Mouse (Mus musculus) thymus, adult 18-20 months (tissue): ENCODE data around the gene Cox17.

Experiments used
- DNase-seq, 2 experiments: peaks; one replicate each; pipeline ENCODE4 v3.0.0; 2022; ENCODE audit warnings: mixed read lengths in 2 of 2

Cox17 gene

GRCm38 (mm10) chr16:38350361-38350855, 3.6 kb downstream of the Cox17 start:
- no peak for DNase-seq

GRCm38 (mm10) chr16:38350939-38351338, 4.1 kb downstream of the Cox17 start:
- no peak for DNase-seq

GRCm38 (mm10) chr16:38352031-38352430, 5.2 kb downstream of the Cox17 start:
- no peak for DNase-seq

GRCm38 (mm10) chr16:38352851-38353250, 6.1 kb downstream of the Cox17 start:
- DNase-seq: no peak

GRCm38 (mm10) chr16:38353642-38354041, 6.9 kb downstream of the Cox17 start:
- no peak for DNase-seq

GRCm38 (mm10) chr16:38354185-38354913, 7.6 kb downstream of the Cox17 start:
- DNase-seq: no peak

- DNase-seq: no peak
Observed at GRCm38 (mm10) chr16:38358256-38358812, 11.5 kb downstream of the Cox17 start.

GRCm38 (mm10) chr16:38359241-38359640, 12.4 kb downstream of the Cox17 start:
- no peak for DNase-seq

GRCm38 (mm10) chr16:38359857-38360256, 13.1 kb downstream of the Cox17 start:
- DNase-seq: no peak

GRCm38 (mm10) chr16:38360317-38360716, 13.5 kb downstream of the Cox17 start:
- no peak for DNase-seq

- no peak for DNase-seq
Observed at GRCm38 (mm10) chr16:38361933-38362332, 15.1 kb downstream of the Cox17 start, which contains the start of gene Popdc2. Gene Popdc2 (plus strand): TSS chr16:38362209.

GRCm38 (mm10) chr16:38362493-38363255, 15.9 kb downstream of the Cox17 start:
- DNase-seq: no peak

GRCm38 (mm10) chr16:38363256-38363595, 16.4 kb downstream of the Cox17 start:
- DNase-seq: no peak

GRCm38 (mm10) chr16:38363657-38364056, 16.9 kb downstream of the Cox17 start:
- DNase-seq: no peak

GRCm38 (mm10) chr16:38365390-38365789, 18.6 kb downstream of the Cox17 start:
- no peak for DNase-seq

GRCm38 (mm10) chr16:38366231-38366630, 19.4 kb downstream of the Cox17 start:
- DNase-seq: no peak

- no peak for DNase-seq
Observed at GRCm38 (mm10) chr16:38368336-38368735, 21.5 kb downstream of the Cox17 start.

- no peak for DNase-seq
Observed at GRCm38 (mm10) chr16:38369000-38369399, 22.2 kb downstream of the Cox17 start.

GRCm38 (mm10) chr16:38369431-38369830, 22.6 kb downstream of the Cox17 start:
- DNase-seq: no peak

GRCm38 (mm10) chr16:38369992-38370484, 23.2 kb downstream of the Cox17 start:
- no peak for DNase-seq

GRCm38 (mm10) chr16:38370633-38371374, 24.0 kb downstream of the Cox17 start:
- DNase-seq: no peak

GRCm38 (mm10) chr16:38371705-38372296, 25.0 kb downstream of the Cox17 start:
- no peak for DNase-seq
